Mouse (Mus musculus): Measurements from ENCODE around the gene Slc6a19. TPM values are rescaled to one million over a fixed set of nuclear protein-coding genes. Genes with fewer than 3 reads are reported as not detected.
"Not testable (repeated sequence)": the region's sequence is repeated elsewhere in the genome, so short reads cannot be mapped to it uniquely, and the experiment has no call there.

Slc6a19 gene
- 0.12 and 0.23 TPM in 2 replicates for polyA plus RNA-seq (2012; rRNA removed)

GRCm38 (mm10) chr13:73704694-73705325 is at the start of gene Slc6a19:
Gene Slc6a19, minus strand, starts transcription at chr13:73704865.
- Histone ChIP-seq H3K36me3 (ENCODE audit: control insufficient read depth, insufficient read depth, low read length) (no peaks in the 10 kb centered on the region), H3K27ac (ENCODE audit: control insufficient read depth, insufficient read depth, low read depth, low read length) (no peak within 1 kb of the TSS), H3K4me3 (ENCODE audit: control insufficient read depth, low read depth, low read length) (no peak within 1 kb of the TSS), H3K27me3 (ENCODE audit: control insufficient read depth, insufficient read depth, low read length) (no peaks in the 10 kb centered on the region), H3K4me1 (ENCODE audit: control insufficient read depth, insufficient read depth, low read length) (no peaks in the 10 kb centered on the region)
- TF ChIP-seq POLR2A (IDR thresholded peaks at IDR 0.05; ENCODE audit: control insufficient read depth, low read depth, low read length) (no peak), CTCF (IDR thresholded peaks at IDR 0.05; ENCODE audit: control insufficient read depth, insufficient read depth, insufficient replicate concordance, low read depth, low read length) (no peak)

DNA sequence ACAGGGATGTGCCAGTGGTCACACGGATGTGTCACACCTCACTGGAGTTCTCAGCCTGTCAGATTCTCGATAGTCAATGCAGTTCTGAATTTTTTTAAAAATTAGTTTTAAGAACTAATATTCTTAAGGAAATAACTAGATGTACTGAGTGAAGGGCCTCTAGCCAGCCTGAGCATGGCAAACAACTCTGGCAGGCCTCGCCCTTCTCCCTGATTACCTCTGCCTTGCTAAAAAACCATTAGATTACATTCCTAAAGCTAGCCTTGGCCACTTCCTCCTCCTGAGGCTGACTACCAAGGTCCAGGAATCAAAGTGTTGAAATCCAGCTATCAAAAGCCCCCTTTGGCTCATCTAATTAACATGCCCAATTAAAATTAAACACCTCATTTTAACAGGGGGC is 46.6 kb upstream of the Slc6a19 start:
- TF ChIP-seq POLR2A (IDR thresholded peaks at IDR 0.05; ENCODE audit: control insufficient read depth, low read depth, low read length) = no peak
- no peak for TF ChIP-seq CTCF (IDR thresholded peaks at IDR 0.05; ENCODE audit: control insufficient read depth, insufficient read depth, insufficient replicate concordance, low read depth, low read length)
- Histone ChIP-seq H3K36me3 (ENCODE audit: control insufficient read depth, insufficient read depth, low read length) (no peaks in the 10 kb centered on the region), H3K4me3 (ENCODE audit: control insufficient read depth, low read depth, low read length) (no peak overlapping the region), H3K4me1 (ENCODE audit: control insufficient read depth, insufficient read depth, low read length) (no peaks in the 10 kb centered on the region), H3K27ac (ENCODE audit: control insufficient read depth, insufficient read depth, low read depth, low read length) (no peak overlapping the region), H3K27me3 (ENCODE audit: control insufficient read depth, insufficient read depth, low read length) (no peaks in the 10 kb centered on the region)

DNA sequence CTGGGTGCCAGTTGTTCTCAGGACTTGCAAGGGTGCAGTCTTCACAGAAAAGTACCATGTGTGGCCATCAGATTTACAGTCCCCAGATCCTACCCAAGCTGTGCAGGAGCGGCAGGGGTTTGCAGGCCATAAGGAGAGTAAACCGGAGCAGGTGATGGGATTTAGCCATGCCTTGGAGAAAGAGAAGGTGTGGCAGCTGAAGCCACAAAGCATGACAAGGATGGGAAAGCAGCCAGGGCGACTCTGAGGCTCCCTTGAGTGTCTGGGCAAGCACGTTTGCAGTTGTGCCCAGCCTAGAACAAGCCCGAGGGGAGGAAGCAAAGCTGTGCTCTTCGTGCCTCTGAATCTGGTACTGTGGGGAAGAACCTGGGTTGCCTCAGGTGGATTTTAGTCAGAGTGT is 45.8 kb upstream of the Slc6a19 start:
- H3K27ac ChIP-seq (ENCODE audit: control insufficient read depth, insufficient read depth, low read depth, low read length) = no peak overlapping the region
- H3K4me3 ChIP-seq (ENCODE audit: control insufficient read depth, low read depth, low read length) = no peak overlapping the region
- H3K36me3 ChIP-seq (ENCODE audit: control insufficient read depth, insufficient read depth, low read length) = no peaks in the 10 kb centered on the region
- no peak for TF ChIP-seq CTCF (IDR thresholded peaks at IDR 0.05; ENCODE audit: control insufficient read depth, insufficient read depth, insufficient replicate concordance, low read depth, low read length)
- TF ChIP-seq POLR2A (IDR thresholded peaks at IDR 0.05; ENCODE audit: control insufficient read depth, low read depth, low read length) = no peak
- no peaks in the 10 kb centered on the region for H3K4me1 ChIP-seq (ENCODE audit: control insufficient read depth, insufficient read depth, low read length)
- H3K27me3 ChIP-seq (ENCODE audit: control insufficient read depth, insufficient read depth, low read length) = no peaks in the 10 kb centered on the region

GRCm38 (mm10) chr13:73748663-73749440 is 44.2 kb upstream of the Slc6a19 start:
- TF ChIP-seq CTCF (IDR thresholded peaks at IDR 0.05; ENCODE audit: control insufficient read depth, insufficient read depth, insufficient replicate concordance, low read depth, low read length) (0 out of 2 replicates have a peak, but pooled peaks have one; percentile 17), POLR2A (IDR thresholded peaks at IDR 0.05; ENCODE audit: control insufficient read depth, low read depth, low read length) (no peak)
- Histone ChIP-seq H3K4me1 (ENCODE audit: control insufficient read depth, insufficient read depth, low read length) (no peaks in the 10 kb centered on the region), H3K27me3 (ENCODE audit: control insufficient read depth, insufficient read depth, low read length) (no peaks in the 10 kb centered on the region), H3K36me3 (ENCODE audit: control insufficient read depth, insufficient read depth, low read length) (no peaks in the 10 kb centered on the region), H3K27ac (ENCODE audit: control insufficient read depth, insufficient read depth, low read depth, low read length) (no peak overlapping the region), H3K4me3 (ENCODE audit: control insufficient read depth, low read depth, low read length) (no peak overlapping the region)

GRCm38 (mm10) chr13:73743662-73744061 is 39.0 kb upstream of the Slc6a19 start:
- H3K4me1 ChIP-seq (ENCODE audit: control insufficient read depth, insufficient read depth, low read length) = no peaks in the 10 kb centered on the region
- TF ChIP-seq CTCF (IDR thresholded peaks at IDR 0.05; ENCODE audit: control insufficient read depth, insufficient read depth, insufficient replicate concordance, low read depth, low read length) (no peak), POLR2A (IDR thresholded peaks at IDR 0.05; ENCODE audit: control insufficient read depth, low read depth, low read length) (no peak)
- H3K36me3 ChIP-seq (ENCODE audit: control insufficient read depth, insufficient read depth, low read length) = no peaks in the 10 kb centered on the region
- no peak overlapping the region for H3K4me3 ChIP-seq (ENCODE audit: control insufficient read depth, low read depth, low read length)
- no peak overlapping the region for H3K27ac ChIP-seq (ENCODE audit: control insufficient read depth, insufficient read depth, low read depth, low read length)
- H3K27me3 ChIP-seq (ENCODE audit: control insufficient read depth, insufficient read depth, low read length) = no peaks in the 10 kb centered on the region

GRCm38 (mm10) chr13:73742944-73743343 is 38.3 kb upstream of the Slc6a19 start:
- TF ChIP-seq POLR2A (IDR thresholded peaks at IDR 0.05; ENCODE audit: control insufficient read depth, low read depth, low read length) = no peak
- no peak for TF ChIP-seq CTCF (IDR thresholded peaks at IDR 0.05; ENCODE audit: control insufficient read depth, insufficient read depth, insufficient replicate concordance, low read depth, low read length)
- H3K27me3 ChIP-seq (ENCODE audit: control insufficient read depth, insufficient read depth, low read length) = no peaks in the 10 kb centered on the region
- H3K27ac ChIP-seq (ENCODE audit: control insufficient read depth, insufficient read depth, low read depth, low read length) = no peak overlapping the region
- no peaks in the 10 kb centered on the region for H3K36me3 ChIP-seq (ENCODE audit: control insufficient read depth, insufficient read depth, low read length)
- H3K4me3 ChIP-seq (ENCODE audit: control insufficient read depth, low read depth, low read length) = no peak overlapping the region
- no peaks in the 10 kb centered on the region for H3K4me1 ChIP-seq (ENCODE audit: control insufficient read depth, insufficient read depth, low read length)

DNA sequence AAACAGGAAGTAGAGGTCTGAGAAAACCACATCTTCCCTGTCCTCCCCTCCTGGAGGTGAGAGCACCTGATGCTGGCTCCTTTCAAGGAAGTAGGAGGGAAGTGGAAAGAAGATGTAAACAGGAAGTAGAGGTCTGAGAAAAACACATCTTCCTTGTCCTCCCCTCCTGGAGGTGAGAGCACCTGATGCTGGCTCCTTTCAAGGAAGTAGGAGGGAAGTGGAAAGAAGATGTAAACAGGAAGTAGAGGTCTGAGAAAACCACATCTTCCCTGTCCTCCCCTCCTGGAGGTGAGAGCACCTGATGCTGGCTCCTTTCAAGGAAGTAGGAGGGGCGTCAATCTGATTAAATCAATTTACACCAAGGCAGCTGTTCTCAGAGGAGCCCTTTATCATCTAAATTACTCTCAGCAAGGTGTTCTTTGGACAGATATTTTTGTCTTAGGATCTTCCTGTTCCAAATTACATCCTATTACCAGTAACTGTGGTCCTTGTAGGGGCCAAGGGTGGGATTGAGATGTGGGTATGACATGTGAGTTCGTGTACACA is 35.8 kb upstream of the Slc6a19 start:
- H3K27me3 ChIP-seq (ENCODE audit: control insufficient read depth, insufficient read depth, low read length); H3K27ac ChIP-seq (ENCODE audit: control insufficient read depth, insufficient read depth, low read depth, low read length); H3K4me3 ChIP-seq (ENCODE audit: control insufficient read depth, low read depth, low read length); H3K4me1 ChIP-seq (ENCODE audit: control insufficient read depth, insufficient read depth, low read length); H3K36me3 ChIP-seq (ENCODE audit: control insufficient read depth, insufficient read depth, low read length): not testable (repeated sequence)

Data from testis, adult 2 months (tissue).